Mouse (Mus musculus) adrenal gland, postnatal 4 days (tissue): Measurements from ENCODE around the gene Prss41. TPM values are rescaled to one million over a fixed set of nuclear protein-coding genes. Genes with fewer than 3 reads are reported as not detected.

Experiments
- DNase-seq, 2 experiments: peaks; one replicate each; pipeline ENCODE4 v3.0.0; 2021 to 2022; ENCODE audit warnings: low spot score in 2 of 2, mixed read lengths in 2 of 2
- total RNA-seq, 2 experiments: library from RNA; stranded (reverse); gene quantifications; 2 replicates each; pipeline ENCODE4 v1.2.3; 2021

The Prss41 gene
- total RNA-seq, 2 experiments from 2014 or later: 1.6 to 1.9 TPM

DNA sequence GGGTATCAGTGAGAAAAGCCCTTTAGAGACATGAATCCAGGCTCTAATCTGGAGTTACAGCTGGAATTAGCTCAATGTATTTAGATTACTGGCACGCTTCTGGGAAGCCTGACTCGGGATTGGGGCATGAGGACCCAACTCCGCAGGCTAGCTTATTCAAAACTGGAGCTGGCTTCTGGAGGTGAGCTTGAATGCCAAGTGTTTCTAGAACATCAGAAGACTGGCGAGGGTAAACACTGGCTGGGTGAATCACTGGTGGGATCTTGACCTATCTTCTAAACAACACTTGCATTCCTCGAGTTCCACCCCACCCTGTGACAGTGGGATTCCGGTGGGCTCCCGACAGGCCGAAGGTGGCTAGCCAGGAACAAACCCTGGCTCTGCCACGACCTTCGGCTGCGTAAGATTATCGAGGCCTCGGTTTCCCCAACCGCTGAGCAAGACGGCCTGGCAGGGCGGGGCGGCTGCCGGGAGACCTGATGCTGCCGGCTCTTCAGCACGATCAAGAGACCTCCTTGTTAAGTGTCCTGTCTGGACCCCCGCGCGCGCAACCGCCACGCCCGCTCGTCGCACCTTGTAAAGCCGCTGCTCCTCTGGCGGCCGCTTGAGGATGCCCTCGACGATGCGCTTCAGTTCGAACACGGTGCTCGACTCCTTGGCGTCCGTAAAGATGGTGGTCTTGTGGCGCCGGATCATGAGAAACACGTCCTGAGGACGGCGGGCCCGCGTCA lies 15.5 kb downstream of the Prss41 start:
- DNase-seq: no peak

DNA sequence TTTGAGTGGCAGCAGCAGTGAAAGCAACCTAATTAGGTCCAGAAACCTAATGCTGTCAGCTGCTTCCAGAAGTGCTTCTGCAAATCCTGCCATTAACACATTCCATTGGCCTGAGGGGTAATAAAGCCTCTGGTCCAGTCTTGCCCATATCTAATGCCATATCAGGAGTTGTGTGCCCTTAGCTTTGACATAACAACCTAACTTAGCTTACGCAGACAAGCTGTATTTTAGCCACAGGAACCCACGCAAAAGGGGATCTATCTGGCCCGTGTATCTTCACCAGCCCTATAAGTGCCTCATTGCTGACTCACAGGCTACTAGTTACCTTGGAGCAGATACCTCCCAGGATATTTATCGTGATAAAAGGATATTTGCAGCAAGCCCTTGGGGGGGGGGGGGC lies 18.4 kb downstream of the Prss41 start:
- no peak for DNase-seq

DNA sequence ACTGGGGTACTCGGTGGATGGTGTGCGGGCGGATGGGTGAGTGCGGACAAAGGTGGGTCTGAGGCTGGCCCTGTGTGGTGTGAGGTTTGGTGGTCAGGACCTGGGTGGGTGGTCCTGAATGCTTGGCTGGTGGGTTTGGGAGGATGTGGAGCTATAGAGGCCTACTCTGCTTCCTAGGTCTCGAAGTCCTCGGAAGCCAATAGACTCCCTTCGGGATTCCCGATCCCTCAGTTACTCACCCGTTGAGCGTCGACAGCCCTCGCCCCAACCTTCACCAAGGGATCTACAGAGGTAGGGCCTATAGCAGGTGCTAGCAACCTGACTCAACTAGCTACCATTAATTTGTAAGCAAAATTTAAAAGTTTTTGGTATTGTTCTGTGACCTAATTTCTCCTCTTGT lies 20.4 kb downstream of the Prss41 start:
- no peak for DNase-seq

DNA sequence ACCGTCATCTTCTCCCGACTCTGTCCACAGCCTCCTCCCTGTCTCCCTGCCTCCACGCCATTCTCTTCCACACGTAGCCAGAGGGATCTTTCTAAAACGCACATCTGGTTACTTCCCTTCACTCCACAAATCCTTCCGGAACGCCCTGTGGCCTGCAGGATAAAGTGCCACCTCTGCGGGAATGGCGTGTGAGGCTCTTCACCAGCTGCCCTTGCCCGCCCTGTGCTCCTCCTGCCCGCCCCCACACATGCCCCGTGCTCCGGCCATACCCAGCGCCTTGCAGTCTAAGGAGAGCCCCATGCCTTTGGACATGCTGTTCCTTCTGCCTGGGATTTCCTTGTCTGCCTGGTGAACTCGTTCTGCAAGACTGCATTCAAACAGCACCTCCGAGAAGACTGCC lies 21.0 kb downstream of the Prss41 start:
- DNase-seq: no peak

DNA sequence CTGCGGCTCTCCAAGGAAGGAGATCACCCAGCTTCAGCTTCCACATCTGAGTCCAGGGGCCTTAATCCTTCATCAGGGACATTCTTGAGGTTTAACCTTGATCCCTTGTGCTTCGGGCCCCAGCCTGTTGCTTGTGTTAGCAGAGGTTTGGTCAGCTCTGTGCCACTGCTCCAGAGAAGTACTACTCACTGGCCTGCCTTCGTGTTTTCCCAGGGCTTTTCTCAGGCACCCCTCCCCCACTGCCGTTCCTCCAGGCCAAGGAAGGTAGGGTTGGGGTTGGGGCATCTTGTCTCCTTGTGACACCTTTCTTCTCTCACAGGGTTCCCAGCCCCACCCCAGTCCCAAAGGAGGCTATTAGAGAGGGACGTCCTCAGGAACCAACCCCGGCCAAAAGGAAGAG lies 21.9 kb downstream of the Prss41 start:
- no peak for DNase-seq

DNA sequence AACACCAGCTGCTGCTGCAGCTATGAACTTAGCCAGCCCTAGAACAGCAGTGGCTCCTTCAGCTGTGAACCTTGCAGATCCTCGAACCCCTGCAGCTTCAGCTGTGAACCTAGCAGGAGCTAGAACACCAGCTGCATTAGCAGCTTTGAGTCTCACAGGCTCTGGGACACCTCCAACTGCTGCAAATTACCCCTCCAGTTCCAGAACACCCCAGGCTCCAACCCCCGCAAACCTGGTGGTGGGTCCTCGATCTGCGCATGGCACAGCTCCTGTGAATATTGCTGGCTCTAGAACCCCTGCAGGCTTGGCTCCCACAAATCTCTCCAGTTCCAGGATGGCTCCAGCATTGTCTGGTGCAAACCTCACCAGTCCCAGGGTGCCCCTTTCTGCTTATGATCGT lies 23.2 kb downstream of the Prss41 start:
- no peak for DNase-seq

DNA sequence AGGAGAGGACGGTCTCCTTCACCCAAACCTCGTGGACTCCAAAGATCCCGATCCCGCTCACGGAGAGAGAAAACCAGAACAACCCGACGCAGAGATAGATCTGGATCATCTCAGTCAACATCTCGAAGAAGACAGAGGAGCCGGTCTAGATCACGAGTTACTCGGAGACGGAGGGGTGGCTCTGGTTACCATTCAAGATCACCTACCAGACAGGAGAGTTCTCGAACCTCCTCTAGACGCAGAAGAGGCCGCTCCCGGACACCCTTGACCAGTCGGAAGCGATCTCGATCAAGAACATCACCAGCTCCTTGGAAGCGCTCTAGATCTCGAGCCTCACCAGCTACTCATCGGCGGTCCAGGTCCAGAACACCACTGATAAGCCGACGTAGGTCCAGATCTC lies 24.7 kb downstream of the Prss41 start:
- DNase-seq: no peak

DNA sequence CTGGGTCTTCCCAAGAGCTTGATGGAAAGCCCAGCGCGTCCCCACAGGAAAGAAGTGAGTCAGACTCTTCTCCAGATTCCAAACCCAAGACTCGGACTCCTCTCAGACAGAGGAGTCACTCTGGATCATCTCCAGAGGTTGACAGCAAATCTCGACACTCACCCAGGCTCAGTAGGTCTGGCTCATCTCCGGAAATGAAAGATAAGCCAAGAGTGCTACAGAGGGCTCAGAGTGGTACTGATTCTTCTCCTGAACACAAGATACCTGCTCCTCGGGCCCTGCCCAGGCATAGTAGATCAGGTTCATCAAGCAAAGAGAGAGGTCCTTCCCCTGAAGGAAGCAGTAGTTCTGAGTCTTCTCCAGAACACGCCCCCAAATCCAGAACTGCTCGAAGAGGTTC lies 25.4 kb downstream of the Prss41 start:
- DNase-seq: no peak

DNA sequence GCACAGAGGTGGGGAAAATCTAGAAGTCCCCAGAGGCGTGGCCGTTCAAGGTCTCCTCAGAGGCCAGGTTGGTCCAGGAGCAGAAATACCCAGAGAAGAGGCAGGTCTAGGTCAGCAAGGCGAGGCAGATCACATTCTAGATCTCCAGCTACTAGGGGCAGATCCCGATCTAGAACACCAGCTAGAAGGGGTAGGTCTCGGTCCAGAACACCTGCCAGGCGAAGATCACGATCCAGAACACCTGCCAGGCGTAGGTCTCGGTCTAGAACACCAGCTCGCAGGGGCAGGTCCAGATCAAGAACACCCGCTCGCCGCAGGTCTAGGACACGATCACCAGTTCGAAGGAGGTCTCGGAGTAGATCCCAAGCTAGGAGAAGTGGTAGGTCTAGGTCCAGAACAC lies 28.3 kb downstream of the Prss41 start:
- DNase-seq: no peak

DNA sequence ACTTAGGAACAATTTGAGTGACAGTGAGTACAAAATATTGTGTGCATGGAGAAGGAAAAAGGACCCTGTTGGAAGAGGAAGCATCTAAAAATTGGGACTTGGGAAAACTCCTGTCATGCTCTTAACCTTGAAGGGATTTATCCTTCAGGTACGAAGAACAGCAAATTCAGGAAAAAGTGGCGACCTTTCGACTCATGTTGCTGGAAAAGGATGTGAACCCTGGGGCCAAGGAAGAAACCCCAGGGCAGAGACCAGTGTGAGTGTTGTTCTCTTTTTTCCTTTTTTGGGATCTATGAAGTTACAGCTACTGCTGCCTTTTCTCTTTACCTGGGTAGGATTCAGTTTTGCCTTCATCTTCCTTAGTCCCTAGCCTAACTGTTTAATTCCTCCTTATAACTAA lies 36.1 kb downstream of the Prss41 start:
- DNase-seq: no peak

DNA sequence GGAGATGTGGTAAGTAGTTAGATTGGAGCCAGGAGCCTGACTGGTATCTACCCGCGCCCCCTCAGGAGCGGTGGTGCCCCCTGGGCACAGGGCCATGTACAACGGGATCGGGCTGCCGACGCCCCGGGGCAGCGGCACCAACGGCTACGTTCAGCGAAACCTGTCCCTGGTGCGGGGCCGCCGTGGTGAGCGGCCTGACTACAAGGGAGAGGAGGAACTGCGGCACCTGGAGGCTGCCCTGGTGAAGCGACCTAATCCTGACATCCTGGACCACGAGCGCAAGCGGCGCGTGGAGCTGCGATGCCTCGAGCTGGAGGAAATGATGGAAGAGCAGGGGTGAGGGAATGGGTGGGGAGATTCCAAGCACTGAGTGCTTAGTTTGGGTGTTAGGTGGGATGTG lies 37.1 kb downstream of the Prss41 start:
- DNase-seq: no peak

DNA sequence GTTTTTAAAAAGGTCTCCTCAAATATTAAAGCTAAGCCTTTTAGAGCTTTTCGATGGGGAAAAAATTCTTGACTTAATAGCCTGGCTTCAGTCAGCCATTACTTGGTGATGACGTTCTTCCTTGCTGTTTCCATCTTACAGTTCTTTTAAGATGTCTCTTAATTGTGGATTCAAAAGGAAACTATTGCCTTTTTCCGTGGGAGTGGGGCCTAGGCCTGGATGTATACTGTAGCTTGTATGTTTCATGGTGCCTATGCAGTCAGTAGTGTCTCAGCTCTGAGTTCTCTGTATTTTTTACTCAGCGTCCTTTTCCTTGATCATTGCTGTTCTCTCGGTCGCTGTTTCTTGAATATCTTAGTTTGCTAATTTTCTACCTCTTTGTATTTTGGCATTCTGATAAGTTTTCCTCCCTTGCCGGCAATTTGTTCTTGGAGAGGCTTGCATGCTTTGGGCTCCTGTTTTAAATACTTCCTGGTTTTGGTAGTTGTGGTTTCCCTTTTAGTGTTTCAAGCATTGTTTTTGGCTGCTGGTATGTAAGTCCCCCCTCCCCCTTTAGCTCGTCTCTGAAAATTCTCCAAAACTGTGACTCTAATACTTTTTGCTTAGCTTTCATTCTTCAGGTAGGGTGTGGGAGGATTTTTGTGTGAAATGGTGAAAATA lies 39.4 kb downstream of the Prss41 start:
- no peak for DNase-seq

DNA sequence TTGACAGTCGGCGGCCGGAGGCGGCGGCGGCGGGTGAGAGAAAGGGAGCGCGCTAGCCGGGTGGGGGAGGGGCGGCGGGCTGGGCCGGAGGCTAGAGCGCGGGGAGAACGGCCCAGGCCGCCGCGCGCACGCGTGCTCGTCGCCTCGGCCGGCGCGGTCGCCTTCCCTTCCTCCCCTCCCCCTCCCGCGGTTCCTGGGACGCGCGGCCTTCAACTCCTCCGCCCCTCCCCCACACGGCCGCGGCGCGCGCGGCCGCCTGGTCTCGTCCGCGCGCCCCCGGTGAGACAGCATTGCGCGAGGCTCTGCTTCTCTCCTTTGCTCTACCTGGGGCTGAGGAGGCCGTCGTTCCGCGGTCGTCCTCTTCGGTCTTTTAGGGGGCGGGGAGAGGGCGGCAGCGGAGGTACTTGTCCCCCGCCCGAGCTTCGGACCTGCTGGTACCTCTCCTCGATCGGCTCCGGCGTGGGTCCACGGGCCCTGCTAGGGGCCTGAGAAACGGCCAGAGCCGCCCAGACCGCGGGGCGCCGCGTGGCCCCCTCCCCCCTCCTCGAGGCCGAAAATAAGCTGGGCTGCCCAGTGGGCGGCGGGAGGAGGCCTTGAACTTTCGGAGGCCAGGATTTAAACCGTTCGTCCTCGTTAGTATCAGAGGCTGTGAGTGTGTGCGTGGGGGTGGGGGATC lies 40.5 kb downstream of the Prss41 start:
- peak; percentile 71 to 72 for DNase-seq

DNA sequence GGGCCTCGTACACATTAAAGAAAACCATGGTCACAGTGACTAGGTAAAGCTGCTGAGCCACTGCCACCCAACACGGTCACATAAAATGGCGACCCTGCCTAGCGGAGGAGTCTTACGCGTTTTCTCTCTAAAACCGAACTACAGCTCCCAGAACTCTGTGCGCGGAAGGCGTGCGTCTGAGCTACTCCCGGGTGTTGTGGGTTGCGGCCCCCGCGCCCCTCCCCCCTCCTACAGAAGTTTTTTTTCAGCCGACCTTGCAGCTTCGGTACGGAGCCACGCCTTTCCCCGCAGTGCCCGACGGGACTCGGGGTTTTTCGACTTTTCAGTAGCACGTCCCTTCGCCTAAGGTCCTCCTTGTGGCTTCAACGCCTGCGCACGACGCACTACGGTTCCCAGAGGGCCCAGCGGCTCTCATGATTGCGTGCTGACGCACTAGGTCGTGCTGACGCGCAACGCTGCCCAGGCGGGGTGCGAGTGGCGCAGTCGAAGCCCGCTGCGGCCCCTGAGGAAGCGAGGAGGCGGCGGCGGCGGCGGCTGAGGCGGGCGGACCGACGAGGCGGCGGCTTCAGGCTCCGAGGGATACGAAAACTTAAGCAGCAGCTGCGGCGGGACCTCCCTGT lies 41.1 kb downstream of the Prss41 start:
- DNase-seq: peak; percentile 79 to 89

DNA sequence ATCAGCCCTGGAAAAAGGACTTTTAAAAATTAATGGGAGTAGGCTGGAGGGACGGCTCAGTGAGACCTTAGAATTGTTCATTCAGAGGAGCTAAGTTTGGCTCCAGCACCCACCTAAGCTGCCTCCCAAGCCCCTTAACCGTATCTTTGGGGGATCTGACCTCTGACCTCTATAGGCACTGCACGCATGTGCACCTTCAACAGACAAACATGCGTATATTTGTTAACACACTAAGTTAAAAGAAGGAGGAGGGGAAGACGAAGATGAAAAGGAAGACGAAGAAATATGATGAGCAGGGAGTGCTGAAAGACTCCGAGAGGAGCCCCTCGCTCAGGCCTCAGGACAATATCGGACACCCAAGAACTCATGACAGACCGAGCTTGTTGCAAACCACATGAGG lies 42.3 kb downstream of the Prss41 start:
- DNase-seq: no peak

DNA sequence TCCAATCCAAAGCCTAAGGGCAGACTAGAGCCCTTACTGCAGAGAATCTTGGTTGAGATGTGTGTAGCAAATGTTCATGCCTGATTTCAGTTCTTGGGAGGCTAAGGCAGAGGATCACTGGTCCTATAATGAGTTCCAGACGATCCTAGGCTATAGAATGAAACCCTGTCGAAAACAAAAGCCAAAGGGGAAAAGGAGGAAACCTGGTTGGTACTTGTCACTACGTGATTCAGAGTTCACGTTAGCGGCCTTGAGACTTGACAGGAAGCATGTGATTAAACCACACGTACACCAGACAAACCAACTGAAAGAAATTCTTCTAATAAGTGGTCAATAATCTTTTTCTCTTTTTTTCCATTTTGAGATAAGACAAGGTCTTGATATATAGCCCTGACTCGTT lies 46.7 kb downstream of the Prss41 start:
- DNase-seq: no peak

DNA sequence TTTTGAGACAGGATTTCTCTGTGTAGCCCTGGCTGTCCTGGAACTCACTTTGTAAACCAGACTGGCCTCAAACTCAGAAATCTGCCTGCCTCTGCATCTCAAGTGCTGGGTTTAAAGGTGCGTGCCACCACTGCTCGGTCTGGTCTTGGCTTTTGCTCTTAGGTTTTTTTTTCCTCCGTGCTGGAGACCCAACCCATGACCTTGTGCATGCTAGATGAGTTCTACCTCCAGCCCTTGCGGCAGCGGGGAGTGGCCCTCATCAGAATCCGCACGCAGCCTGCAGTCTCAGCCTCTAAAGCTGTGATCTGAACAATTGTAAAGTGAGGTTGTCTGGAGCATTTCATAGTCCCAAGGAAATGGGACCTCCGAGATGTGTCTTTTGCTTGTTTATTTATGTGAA lies 48.6 kb downstream of the Prss41 start:
- DNase-seq: no peak

DNA sequence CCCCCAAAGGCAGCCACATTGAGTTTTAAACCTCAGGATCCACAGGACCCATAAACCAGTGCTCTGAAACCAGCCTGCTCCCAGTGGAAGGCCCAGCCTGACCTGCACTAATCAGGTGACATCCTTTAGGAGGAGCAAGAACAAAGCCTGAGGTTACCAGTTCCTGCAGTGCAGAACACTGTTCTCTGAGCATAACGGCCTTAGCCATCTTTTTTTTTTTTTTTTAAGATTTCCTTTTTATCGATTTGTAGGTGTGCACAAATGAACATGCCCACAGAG lies 53.0 kb downstream of the Prss41 start:
- DNase-seq: no peak

DNA sequence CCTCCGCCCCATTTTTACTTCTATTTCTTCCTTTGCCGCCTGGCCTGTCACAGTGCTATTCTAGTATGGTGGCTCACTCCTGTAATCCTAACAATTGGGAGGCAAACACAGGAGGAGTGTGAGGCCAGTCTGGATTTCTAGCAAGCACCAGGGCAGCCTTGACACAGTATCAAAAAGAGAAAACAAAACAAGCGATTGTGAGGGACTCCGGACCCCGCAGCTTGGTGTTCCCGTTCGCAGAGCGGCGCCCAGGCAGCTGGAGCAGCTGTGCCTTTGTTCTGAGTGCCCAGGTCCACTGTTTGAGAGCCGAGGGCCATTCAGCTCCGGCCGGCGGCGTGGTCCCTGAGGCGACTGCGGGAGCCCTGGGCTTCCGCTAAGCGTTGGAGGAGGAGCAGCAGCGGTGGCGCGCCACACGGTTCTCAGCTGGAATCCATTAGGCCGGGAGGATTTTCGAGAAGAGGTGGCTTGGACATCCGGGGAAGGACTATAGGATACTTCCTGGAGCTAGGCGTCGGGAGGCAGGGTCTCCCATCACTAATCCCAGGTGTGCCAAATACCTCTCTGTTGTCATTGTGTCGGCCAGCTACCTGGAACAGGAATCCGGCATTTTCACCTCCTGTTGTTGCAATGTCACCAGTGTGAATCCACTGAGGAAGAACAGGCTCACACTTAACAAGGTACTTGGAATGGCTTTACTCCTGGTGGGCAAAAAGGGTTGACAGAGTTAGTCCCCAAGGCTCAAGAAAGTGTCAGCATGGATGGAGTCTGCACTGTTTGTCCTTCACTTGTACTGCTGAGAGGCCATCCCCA lies 53.5 kb downstream of the Prss41 start, which contains the start of gene Srrm2:
Gene Srrm2 (plus strand): TSS at position 264 of the 810 bp plus-strand sequence.
- DNase-seq: peak; percentile 37 to 52

DNA sequence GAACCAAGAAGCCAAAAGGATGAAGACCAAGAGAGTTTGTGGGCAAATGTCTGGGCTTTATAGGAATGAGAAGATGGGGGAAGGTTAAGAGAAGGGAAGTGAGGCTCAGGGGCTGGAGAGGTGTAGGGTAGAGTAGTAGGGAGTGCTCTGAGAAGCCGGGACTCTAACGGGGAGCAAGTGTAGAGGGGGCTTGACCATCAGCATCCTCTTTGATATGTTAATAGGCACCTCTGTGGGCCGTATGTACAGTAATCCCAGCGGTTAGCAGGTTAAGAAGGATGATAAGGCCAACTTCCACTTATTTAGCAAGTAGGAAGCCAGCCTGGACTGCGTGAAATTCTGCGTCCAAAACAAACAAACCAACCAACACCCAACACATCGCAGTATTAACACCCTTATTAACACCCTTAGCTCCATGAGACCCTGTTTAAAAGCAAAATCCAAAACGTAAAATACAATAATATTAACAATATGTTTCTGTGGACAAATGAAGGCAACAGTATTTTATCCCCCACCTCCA lies 54.2 kb downstream of the Prss41 start:
- no peak for DNase-seq

DNA sequence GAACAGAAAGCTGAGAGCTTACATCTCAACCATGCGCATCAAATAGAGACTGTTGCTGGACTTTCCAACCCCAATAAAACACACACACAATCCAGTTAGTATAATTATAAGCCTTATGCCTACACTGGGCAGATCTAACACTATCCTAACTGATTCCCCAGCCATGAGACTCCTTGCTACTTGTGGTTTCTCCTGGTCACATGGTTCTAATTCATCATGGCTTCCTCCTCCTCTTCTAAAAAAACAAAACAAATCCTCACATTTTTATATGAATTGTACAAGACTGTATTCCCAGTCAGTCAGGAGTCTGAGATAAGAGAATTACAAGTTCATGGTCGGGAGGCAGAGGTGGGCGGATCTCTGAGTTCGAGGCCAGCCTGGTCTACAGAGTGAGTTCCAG lies 55.0 kb downstream of the Prss41 start:
- DNase-seq: no peak
